Comparison of ENCODE assay signal across 9 mouse cellular contexts in genomic region chr4:126533729-126534070, GRCm38 (mm10). TPM values are rescaled to one million over a fixed set of nuclear protein-coding genes. Genes with fewer than 3 reads are reported as not detected.
A peak's percentile ranks its signal among the peaks of the same experiment; 100 is the strongest.
DNase-seq lines count a peak whose midpoint lies in the region; ATAC-seq and TF ChIP-seq lines count a peak whose summit lies in the region.
"Had no signal": no experiment of that assay in that cellular context is flagged by ENCODE, and none has a peak within 500 bp of the region (broad histone marks: within the 10 kb centered on the region; RNA-seq: fewer than 3 reads in every experiment).

No protein-coding gene starts in this region.

- H3K4me1 ChIP-seq in bone marrow macrophage, adult 2 months (ENCODE audit: control insufficient read depth, insufficient read depth, low read length) = peaks cover 30% of the 10 kb centered on the region
- H3K4me1 ChIP-seq in hindbrain, embryonic 12.5 days = peaks cover 9% of the 10 kb centered on the region
- H3K4me1 ChIP-seq in midbrain, embryonic 13.5 days (replicated peaks) = peaks cover 16% of the 10 kb centered on the region

- TF ChIP-seq POLR2A in bone marrow macrophage, adult 2 months (IDR thresholded peaks at IDR 0.05; ENCODE audit: borderline replicate concordance, low read depth, low read length) = no peak

- peak overlapping the region; percentile 91 for H3K9ac ChIP-seq in hindbrain, embryonic 12.5 days
- peak overlapping the region; percentile 97 for H3K9ac ChIP-seq in midbrain, embryonic 13.5 days (replicated peaks)

- no peak overlapping the region for H3K27ac ChIP-seq in bone marrow macrophage, adult 2 months (ENCODE audit: insufficient read depth, low read depth, low read length)
- peak overlapping the region; percentile 87 for H3K27ac ChIP-seq in hindbrain, embryonic 12.5 days
- H3K27ac ChIP-seq in midbrain, embryonic 13.5 days = peak overlapping the region; percentile 90

- ATAC-seq in hindbrain, embryonic 12.5 days (ENCODE audit: low FRiP score) = peak; percentile 80
- peak; percentile 78 for ATAC-seq in midbrain, embryonic 13.5 days

- H3K36me3 ChIP-seq in hindbrain, embryonic 12.5 days = no peaks in the 10 kb centered on the region
- H3K36me3 ChIP-seq in midbrain, embryonic 13.5 days = no peaks in the 10 kb centered on the region

- no peaks in the 10 kb centered on the region for H3K9me3 ChIP-seq in hindbrain, embryonic 12.5 days (replicated peaks)
- no peaks in the 10 kb centered on the region for H3K9me3 ChIP-seq in midbrain, embryonic 13.5 days

- 8% methylated on average over 7 of the region's 7 CpGs for WGBS in hindbrain, embryonic 12.5 days
- WGBS in midbrain, embryonic 13.5 days = 9% methylated on average over 7 of the region's 7 CpGs

- TF ChIP-seq CTCF in bone marrow macrophage, adult 2 months (IDR thresholded peaks at IDR 0.05; ENCODE audit: low read depth, low read length) = no peak

- H3K4me3 ChIP-seq in bone marrow macrophage, adult 2 months (ENCODE audit: insufficient read depth, low read length) = peak overlapping the region; percentile 77
- H3K4me3 ChIP-seq in hindbrain, embryonic 12.5 days = peak overlapping the region; percentile 84
- peak overlapping the region; percentile 94 for H3K4me3 ChIP-seq in midbrain, embryonic 13.5 days (replicated peaks)

- peaks cover 3% of the 10 kb centered on the region; the same call in 1 of the 2 replicates for H3K27me3 ChIP-seq in hindbrain, embryonic 12.5 days
- H3K27me3 ChIP-seq in midbrain, embryonic 13.5 days = 0 out of 2 replicates have a peak, but pooled peaks cover 3% of the 10 kb centered on the region
- H3K27me3 ChIP-seq: Patski had no signal

- H3K4me2 ChIP-seq in hindbrain, embryonic 12.5 days (replicated peaks) = peak overlapping the region; percentile 69
- H3K4me2 ChIP-seq in midbrain, embryonic 13.5 days (replicated peaks) = peak overlapping the region; percentile 88

- peak; percentile 48 for DNase-seq in kidney, adult 18-20 months
- DNase-seq in kidney, postnatal 25 days = no peak
- no peak for DNase-seq in ovary, postnatal 36 days (ENCODE audit: low spot score)
- DNase-seq in cerebellum, postnatal 14 days = no peak
- no peak for DNase-seq in urinary bladder, postnatal 4 days (ENCODE audit: low spot score in 2 of 2)

RNA-seq across cellular contexts. Expression of gene Ago4, which starts 0.4 kb away (rescaled TPM):
- 22.8 and 23.2 TPM in 2 replicates for polyA plus RNA-seq in bone marrow macrophage, adult 2 months (2012; ENCODE audit: insufficient read depth, insufficient read length, missing spikeins)
- polyA plus RNA-seq in hindbrain, embryonic 12.5 days (2016; fragmentation: Nextera tagmentation; extraction: Ambion mirVana) = 8.0 and 8.2 TPM in 2 replicates
- polyA plus RNA-seq in midbrain, embryonic 13.5 days (2015; fragmentation: Nextera tagmentation; extraction: Ambion mirVana) = 10.2 and 10.4 TPM in 2 replicates

RNA-seq across cellular contexts. Expression of gene Clspn, which starts 23.0 kb away (rescaled TPM):
- 11.7 and 13.2 TPM in 2 replicates for polyA plus RNA-seq in bone marrow macrophage, adult 2 months (2012; ENCODE audit: insufficient read depth, insufficient read length, missing spikeins)
- 23.5 and 27.2 TPM in 2 replicates for polyA plus RNA-seq in hindbrain, embryonic 12.5 days (2016; fragmentation: Nextera tagmentation; extraction: Ambion mirVana)
- 17.0 and 17.2 TPM in 2 replicates for polyA plus RNA-seq in midbrain, embryonic 13.5 days (2015; fragmentation: Nextera tagmentation; extraction: Ambion mirVana)
